Mouse (Mus musculus) liver, adult 2 months (tissue): Measurements from ENCODE around the gene Agap3.

Experiments
- CTCF ChIP-seq: fragments of 200-500 bp; IDR thresholded peaks from 2 replicates; pipeline ENCODE4 v1.5.1; 2011; ENCODE audit warnings: low read depth, low read length, control low read depth
- POLR2A ChIP-seq: fragments of 200-500 bp; IDR thresholded peaks from 2 replicates; pipeline ENCODE4 v1.6.1; 2011; ENCODE audit warnings: low read length, control low read depth; ENCODE audit not compliant: insufficient read depth; ENCODE audit errors: extremely low read depth

- TF ChIP-seq POLR2A, result no peak
- no peak for TF ChIP-seq CTCF
Observed at GRCm38 (mm10) chr5:24524522-24524921, 72.5 kb downstream of the Agap3 start.
